Mouse (Mus musculus) small intestine, adult 2 months (tissue): ENCODE data around the gene Lrrc74a. TPM values are rescaled to one million over a fixed set of nuclear protein-coding genes. Genes with fewer than 3 reads are reported as not detected.

Experiments used
- H3K27ac ChIP-seq: fragments of 200-500 bp; 2 replicates; pipeline ENCODE4 v1.5.1; 2012; ENCODE audit warnings: low read depth, low read length, control low read depth, inconsistent platforms; ENCODE audit not compliant: insufficient read depth
- H3K27me3 ChIP-seq: fragments of 200-500 bp; 2 replicates; pipeline ENCODE4 v1.6.1; 2012; ENCODE audit warnings: mild to moderate bottlenecking, moderate library complexity, low read length, inconsistent platforms; ENCODE audit not compliant: control insufficient read depth, insufficient read depth
- H3K36me3 ChIP-seq: fragments of 200-500 bp; 2 replicates; pipeline ENCODE4 v1.6.1; 2012; ENCODE audit warnings: mild to moderate bottlenecking, low read length, control low read depth, inconsistent platforms; ENCODE audit not compliant: control insufficient read depth, insufficient read depth
- H3K4me1 ChIP-seq: fragments of 200-500 bp; 2 replicates; pipeline ENCODE4 v1.6.1; 2012; ENCODE audit warnings: low read length, inconsistent platforms, mixed read lengths; ENCODE audit not compliant: control insufficient read depth, insufficient read depth, insufficient read length
- H3K4me3 ChIP-seq: fragments of 200-500 bp; 2 replicates; pipeline ENCODE4 v1.5.1; 2012; ENCODE audit warnings: low read depth, mild to moderate bottlenecking, control low read depth, inconsistent platforms, low read length, moderate library complexity
- CTCF ChIP-seq: fragments of 200-500 bp; IDR thresholded peaks from 2 replicates; pipeline ENCODE4 v1.5.1; 2012; ENCODE audit warnings: low read depth, mild to moderate bottlenecking, control low read depth, inconsistent platforms, low read length, moderate library complexity, mixed read lengths; ENCODE audit not compliant: insufficient replicate concordance, insufficient read length; ENCODE audit errors: extremely low read depth
- POLR2A ChIP-seq: fragments of 200-500 bp; IDR thresholded peaks from 2 replicates; pipeline ENCODE4 v1.6.1; 2012; ENCODE audit warnings: low read depth, mild to moderate bottlenecking, control low read depth, inconsistent platforms, low read length, moderate library complexity
- WGBS: fragments of 180-500 bp; shearing (Covaris S2); methylation state at CpG from one replicate; pipeline ENCODE4 v1.1.7; 2018; 5-methylcytosine and 5-hydroxymethylcytosine counted together
- polyA plus RNA-seq: library from polyadenylated mRNA; depleted of rRNA; stranded (reverse); fragments of >200 nt; gene quantifications from 2 replicates; pipeline ENCODE4 v1.2.3, GENCODE M21; 2012

Gene Lrrc74a
- polyA plus RNA-seq, 1 experiment, result not detected

DNA sequence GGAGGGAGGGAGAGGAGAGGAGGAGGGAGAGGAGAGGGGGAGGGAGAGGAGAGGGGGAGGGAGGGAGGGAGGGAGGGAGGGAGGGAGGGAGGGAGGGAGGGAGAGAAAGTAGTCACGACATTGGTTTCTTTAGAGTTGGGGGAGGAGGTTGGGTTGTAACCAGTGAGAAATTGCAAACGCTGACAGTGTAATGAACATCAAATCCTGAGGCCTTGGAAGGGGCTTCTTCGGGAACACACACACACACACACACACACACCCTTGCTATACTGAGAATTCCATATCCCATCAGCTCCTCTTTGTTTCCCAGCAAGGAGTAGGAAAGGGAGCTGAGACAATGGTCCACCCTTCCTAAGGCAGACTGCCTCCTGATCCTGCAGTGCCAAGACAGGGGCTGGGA lies 38.4 kb downstream of the Lrrc74a start:
- Histone ChIP-seq H3K4me3 (no peak overlapping the region), H3K27ac (no peak overlapping the region), H3K36me3 (no peaks in the 10 kb centered on the region), H3K27me3 (no peaks in the 10 kb centered on the region), H3K4me1 (no peaks in the 10 kb centered on the region)
- WGBS, result 32% methylated on average over 3 of the region's 3 CpGs
- TF ChIP-seq CTCF (no peak), POLR2A (no peak)

DNA sequence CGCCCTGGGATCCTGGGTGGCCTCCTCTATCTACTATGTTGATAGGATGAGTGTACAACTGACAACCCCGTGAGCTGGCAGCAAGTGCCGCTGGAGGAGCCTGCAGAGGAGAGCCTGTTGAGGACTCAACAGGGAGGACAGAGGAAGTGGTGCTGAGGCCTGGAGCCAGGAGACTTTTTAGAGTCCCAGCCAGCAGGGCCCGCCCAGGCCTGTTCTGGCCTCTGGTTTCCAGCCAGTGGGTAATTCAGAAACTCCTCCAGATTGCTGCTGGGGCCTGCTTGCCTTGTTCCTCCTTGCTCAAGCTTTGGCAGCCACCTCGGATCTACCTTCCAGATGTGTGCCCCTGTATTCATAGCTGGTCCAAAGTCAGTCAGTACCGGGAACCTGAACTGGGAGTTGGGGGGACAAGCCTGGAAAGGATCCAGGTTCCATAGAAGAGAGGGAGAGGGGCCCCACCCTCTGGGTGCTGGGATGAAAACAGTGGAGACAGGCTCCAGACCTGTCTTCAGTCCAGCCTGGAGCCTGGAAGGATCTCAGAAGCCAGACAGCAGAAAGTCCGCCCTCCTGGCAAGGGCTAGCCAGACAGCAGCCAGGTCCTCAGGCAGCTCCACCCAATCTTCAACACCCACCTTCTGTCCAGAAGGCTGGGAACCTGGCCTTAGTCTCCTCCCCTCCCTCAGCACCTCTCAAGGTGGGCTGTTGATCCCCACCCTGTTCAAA lies 41.6 kb downstream of the Lrrc74a start:
- Histone ChIP-seq H3K4me3 (no peak overlapping the region), H3K27me3 (no peaks in the 10 kb centered on the region), H3K4me1 (no peaks in the 10 kb centered on the region), H3K36me3 (no peaks in the 10 kb centered on the region), H3K27ac (peak overlapping the region; percentile 70)
- TF ChIP-seq CTCF (no peak), POLR2A (no peak)
- 70% methylated on average over 7 of the region's 7 CpGs for WGBS

DNA sequence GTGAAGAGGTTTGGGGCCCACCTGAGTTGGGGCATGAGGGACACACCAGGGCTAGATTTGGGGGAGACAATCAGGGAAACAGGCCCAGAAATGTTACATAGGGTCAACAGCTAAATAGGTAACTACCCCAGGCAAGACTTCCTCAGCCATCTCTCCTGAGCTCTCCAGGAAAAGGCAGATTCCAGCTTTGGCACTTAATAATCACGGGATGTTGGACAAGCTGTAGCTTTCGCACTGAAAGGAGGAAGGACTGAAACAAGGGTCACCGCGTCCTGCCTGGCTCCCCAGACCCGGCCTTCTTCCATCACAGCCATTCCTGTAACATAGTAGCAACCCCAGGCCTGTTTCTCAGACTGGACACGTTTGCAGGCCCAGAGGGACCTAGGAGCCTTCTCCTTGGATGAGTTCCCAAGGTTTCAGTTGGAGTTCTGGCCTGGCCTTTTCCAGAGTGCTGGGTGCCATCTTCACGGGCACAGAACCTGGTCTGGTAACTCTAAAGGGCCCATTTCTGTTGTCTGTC lies 42.2 kb downstream of the Lrrc74a start:
- 87% methylated on average over 7 of the region's 7 CpGs for WGBS
- Histone ChIP-seq H3K36me3 (no peaks in the 10 kb centered on the region), H3K4me1 (no peaks in the 10 kb centered on the region), H3K27me3 (no peaks in the 10 kb centered on the region), H3K27ac (peak overlapping the region; percentile 70), H3K4me3 (no peak overlapping the region)
- TF ChIP-seq CTCF (no peak), POLR2A (no peak)

DNA sequence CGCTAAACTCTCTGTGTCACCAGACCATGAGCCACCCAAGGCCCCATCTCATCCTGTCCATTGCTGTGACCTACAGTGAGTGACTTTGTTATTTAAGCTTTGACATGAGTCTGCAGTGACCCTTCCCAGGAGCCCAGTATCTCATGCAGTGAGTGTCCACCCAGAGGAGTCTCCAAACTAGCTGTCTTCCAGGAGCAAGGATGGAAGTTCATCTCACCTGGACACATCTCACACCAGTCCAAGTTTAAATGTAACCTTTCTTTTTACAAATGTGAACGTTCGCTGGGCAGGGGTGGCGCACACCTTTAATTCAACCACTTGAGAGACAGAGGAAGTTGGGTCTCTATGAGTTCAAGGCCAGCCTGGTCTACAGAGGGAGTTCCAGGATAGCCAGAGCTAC lies 44.4 kb downstream of the Lrrc74a start:
- Histone ChIP-seq H3K4me3 (no peak overlapping the region), H3K27me3 (no peaks in the 10 kb centered on the region), H3K36me3 (no peaks in the 10 kb centered on the region), H3K27ac (no peak overlapping the region), H3K4me1 (no peaks in the 10 kb centered on the region; the same call in 1 of the 2 replicates)
- 82% methylated on average over 4 of the region's 4 CpGs for WGBS
- TF ChIP-seq POLR2A, result no peak
- TF ChIP-seq CTCF, result no peak

DNA sequence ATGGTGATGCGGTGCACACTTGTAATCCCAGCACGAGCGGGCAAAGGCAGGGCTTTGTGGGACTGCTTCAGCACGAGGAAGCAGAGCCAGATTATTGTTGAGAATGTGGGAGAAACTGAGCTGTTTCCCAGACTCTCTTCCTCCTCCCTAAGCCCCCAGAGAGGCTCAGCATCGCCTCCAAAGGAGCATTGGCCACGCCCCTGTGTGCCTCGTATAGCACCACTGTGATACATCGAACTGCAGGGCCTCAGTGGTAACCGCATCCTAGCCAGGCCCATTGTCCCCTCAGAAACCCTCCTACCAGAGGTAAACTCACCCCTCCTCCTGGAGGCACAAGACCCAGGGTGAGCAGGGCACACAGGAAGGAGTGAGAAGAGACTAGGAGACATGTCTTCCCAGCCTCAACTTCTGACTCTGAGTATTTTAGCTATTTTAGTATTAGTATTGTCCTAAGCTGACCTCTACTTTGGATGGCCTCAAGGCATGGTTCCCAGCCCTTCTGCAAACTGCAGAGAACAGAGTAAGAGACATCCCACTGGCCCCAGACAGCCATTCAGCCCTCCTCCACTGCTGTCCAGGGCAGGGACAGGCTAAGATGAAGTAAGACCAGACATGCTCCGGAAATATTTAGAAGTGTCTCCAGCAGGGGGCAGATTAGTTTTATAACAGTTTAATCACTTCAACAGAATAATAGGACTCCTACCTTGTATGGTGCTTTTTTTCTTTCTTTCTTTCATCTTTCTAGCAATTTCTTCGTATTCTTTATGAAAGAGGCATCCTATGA lies 45.2 kb downstream of the Lrrc74a start:
- H3K27me3 ChIP-seq, result no peaks in the 10 kb centered on the region

DNA sequence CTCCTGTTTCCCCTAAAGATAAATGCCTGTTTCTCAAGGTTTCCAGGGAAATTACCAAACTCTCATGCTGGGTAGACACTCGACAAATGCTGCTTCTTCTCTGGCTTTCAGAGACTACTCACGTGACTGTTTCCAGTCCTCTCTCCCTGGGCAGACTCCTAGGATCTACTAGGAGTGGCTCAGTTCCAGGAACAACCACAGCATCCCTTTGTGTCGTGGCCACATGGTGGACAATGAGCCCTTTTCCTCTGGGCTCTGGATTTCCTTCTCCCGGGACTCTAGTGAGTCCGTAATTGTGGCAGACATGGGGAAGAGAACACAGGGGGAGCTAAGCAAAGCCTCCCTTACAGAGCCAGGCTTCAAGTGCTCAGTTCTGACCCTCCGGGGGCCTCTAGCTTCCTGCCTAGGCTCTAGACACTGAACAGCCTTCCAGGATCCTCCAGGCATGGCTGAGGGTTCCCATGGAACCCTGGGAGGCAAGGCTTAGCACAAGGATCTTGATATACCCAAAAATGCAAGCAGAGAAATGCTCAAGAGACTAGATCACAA lies 47.6 kb downstream of the Lrrc74a start:
- peak overlapping the region; percentile 32 for H3K27ac ChIP-seq
- no peak for TF ChIP-seq POLR2A
- TF ChIP-seq CTCF, result no peak
- no peak overlapping the region for H3K4me3 ChIP-seq
- H3K4me1 ChIP-seq, result no peaks in the 10 kb centered on the region; the same call in 1 of the 2 replicates
- WGBS, result 37% methylated on average over 6 of the region's 6 CpGs
- no peaks in the 10 kb centered on the region for H3K27me3 ChIP-seq
- no peaks in the 10 kb centered on the region for H3K36me3 ChIP-seq

More for the DNA sequence above, 45.2 kb downstream of the Lrrc74a start:
- Histone ChIP-seq H3K27ac (no peak overlapping the region), H3K4me3 (no peak overlapping the region), H3K36me3 (no peaks in the 10 kb centered on the region), H3K4me1 (no peaks in the 10 kb centered on the region; the same call in 1 of the 2 replicates)
- 55% methylated on average over 11 of the region's 11 CpGs for WGBS
- TF ChIP-seq CTCF (peak; percentile 29; the same call in 1 of the 2 replicates), POLR2A (no peak)

DNA sequence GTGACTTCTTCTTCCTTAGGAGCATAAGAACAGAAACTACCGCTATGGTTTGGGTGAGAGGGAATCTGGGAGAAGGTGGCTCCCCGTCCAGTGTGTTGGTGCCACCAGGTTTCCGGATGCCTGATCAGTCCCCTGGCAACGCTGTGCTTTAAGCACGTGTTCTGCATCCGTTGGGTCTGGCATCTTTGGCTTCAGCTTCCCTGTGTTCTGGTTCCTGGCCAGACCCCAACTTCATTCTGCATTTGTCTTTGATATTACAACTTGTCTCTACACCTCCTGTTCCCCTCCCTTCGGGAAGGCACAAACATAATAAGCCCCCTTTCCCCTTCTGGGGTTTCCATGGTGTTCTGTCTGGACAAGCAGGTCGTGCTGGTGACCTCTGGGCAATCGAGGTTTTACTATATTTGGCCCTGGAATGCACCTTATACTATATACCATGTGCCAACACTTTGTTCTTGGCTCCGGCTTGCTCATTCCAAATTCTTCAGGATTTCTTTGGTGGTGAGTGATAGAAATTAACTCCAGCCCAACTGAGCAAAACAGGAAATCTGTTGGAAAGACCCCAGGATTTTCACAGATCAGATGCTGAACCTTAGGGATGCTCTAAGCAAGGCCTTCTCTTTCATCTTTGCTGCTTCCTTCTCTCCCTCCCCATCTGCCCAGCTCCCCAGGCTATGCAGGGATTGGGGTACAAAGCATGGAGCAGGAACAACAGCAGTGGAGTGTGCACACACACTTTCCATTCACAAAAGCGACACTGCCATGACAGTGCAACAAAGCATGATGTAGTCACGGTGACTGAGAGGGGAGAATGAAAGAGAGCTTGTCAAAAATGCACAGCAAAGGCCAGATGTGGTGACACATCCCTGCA lies 52.2 kb downstream of the Lrrc74a start:
- no peak overlapping the region for H3K4me3 ChIP-seq
- no peaks in the 10 kb centered on the region; the same call in 1 of the 2 replicates for H3K4me1 ChIP-seq
- H3K27me3 ChIP-seq, result no peaks in the 10 kb centered on the region
- no peaks in the 10 kb centered on the region for H3K36me3 ChIP-seq
- TF ChIP-seq CTCF (no peak), POLR2A (no peak)
- H3K27ac ChIP-seq, result no peak overlapping the region
- WGBS, result 70% methylated on average over 12 of the region's 12 CpGs
